Mouse (Mus musculus) ES-E14 (cell line): ENCODE measurements around the gene Dnajc13.

Experiments
- HCFC1 ChIP-seq: IDR thresholded peaks from 2 replicates; pipeline ENCODE4 v1.6.1; 2012; ENCODE audit warnings: low read length, inconsistent platforms, borderline replicate concordance; ENCODE audit not compliant: insufficient read depth
- MAFK ChIP-seq: IDR thresholded peaks from 2 replicates; pipeline ENCODE4 v1.6.1; 2014; ENCODE audit warnings: mild to moderate bottlenecking, low read depth, low read length, inconsistent platforms; ENCODE audit not compliant: insufficient read depth
- ZNF384 ChIP-seq: IDR thresholded peaks from 2 replicates; pipeline ENCODE4 v1.6.1; 2012; ENCODE audit warnings: low read depth, low read length, inconsistent platforms

DNA sequence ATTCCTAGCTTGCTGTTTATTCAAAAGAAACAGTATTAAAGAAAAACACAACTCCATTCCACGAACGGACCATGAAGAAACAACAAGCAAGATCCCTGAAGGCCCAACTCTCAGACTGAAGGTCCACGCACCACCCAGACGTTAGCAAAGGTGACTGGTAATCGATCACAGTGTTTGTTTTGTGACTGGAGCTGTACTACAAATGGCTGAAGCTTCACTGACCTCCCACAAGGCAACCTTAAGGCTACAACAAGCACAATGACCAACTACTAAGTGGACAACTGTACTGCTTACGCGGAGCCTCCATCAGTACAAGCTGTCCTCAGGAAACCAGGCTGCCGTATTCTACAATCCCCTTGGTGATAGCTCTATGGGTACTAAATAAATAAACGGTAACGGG, 92.7 kb downstream of the Dnajc13 start:
- TF ChIP-seq ZNF384 (no peak), HCFC1 (no peak), MAFK (no peak)
